Mouse (Mus musculus) thymus, adult 18-20 months (tissue): ENCODE measurements around the gene Slc44a4.

Source experiments
- DNase-seq, 2 experiments: peaks; one replicate each; pipeline ENCODE4 v3.0.0; 2022; ENCODE audit warnings: mixed read lengths in 2 of 2

Gene Slc44a4

DNA sequence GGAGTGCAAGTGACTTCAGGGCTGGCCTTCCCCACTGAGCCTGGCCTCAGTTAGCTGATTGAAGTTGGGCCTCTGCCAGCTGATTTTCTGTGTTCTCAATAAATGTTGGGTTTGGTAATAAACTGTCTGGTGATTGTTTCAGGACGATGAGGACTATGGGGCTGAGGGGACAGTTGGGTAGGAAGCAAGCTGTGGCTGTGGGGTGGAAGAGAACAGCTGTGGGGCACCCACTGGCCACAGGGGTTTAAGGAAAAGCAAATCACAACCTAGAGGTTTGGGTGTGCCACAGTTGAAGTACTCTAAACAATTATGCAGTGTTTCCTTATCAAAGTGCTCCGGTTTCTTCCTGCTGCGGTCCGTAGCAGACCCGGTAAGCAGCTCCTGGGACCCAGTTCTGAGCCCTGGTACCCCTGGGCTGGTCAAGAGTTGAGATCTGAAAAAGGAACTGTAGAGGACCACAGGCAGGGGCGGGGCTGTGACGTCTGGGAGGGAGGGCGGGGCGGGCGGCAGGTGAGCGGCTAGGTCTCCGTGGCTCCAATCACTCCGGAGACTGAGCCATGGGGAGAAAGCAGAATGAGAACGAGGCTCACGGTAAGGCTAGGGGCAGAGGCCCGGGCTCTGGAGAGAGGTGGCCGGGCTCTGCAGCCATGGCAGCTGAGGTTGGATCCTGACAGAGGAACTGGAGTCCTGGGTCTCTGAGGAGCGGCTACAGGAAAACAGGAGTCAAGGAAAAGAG, at the start of gene Slc44a4:
Gene Slc44a4 (plus strand): TSS at position 537 of the 736 bp plus-strand sequence.
- DNase-seq, result no peak

DNA sequence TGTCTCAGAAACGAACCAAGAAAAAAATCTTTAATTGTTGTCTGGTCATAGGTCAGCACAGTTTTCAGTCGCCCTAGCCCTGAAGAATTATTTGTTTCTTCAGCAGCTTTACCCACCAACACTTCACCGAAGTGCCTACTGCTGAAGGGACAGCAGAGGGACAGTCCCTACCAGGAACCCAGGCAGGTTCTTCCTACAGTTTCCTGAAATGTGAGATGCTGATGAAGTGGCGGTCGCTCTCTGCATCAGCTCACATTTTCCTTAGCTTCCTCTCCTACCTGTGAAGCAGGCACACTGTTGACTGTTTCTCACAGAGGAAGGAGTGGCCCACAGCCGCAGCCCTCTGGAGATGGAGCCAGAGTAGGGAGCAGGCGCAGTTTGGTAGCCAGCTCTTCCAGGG, 48.3 kb upstream of the Slc44a4 start:
- DNase-seq, result no peak

DNA sequence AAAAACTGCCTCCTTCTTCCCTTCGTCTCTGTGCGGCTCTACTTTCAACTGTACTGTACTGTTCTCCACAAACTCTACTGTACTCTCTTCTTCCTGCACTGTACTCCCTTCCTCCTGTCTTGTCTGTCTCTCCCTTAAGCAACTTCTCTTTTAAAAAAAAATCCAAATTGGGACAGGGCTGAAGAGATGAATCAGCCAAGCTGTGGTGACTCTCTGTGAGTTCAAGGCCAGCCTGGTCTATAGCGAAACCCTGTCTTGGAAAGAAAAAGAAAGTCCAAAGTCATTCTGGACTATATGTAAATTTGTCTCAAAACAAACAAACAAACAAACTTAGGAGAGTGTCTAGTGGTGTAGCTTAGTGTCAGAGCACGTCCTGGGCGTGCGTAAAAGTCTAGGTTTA, 39.9 kb upstream of the Slc44a4 start:
- DNase-seq, result no peak

DNA sequence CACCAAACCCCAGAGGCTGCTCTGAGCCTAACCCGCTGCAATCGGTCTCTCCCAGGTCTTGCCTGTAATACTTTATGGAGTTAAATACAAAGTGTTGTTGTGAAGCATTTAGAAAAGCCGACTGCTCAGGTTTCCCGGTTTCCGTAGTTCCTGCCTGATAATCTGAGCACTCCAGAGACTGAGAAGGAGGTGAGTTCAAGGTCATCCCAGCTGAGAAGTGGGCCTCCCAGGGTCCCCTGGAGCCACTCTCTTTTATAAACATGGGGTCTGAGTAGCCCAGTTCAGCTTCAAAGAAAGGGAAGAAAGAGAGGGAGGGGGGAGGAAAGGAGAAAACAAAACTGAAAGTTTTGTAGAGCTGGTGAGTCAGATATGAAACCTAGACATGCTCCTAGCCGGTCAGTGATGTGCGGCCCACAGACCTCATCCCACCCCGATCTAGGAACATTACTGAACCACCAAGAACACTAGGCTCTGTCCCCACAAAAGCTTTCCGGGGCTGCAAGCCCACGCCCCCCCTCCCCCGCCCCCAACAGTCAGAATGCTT, 34.9 kb upstream of the Slc44a4 start, which contains the start of gene Zbtb12:
Gene Zbtb12 (plus strand): TSS at position 148 of the 544 bp plus-strand sequence.
- no peak for DNase-seq

DNA sequence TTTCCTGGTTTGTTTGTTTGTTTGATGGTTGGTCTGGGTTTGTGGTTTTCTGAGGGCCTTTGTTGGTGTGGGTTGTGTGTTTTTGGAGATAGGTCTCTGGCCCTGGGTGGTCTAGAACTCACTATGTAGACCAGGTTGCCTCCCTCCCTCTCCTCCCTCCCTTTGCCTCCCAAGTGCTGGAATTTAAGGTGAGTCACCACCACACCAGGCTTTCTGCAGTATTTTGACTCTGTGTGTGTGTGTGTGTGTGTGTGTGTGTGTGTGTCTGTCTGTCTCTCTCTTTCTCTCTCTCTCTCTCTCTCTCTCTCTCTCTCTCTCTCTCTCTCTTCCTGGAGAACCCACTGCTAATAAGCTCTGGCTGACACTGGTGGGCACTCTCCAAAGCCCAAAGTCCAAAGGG, 33.1 kb upstream of the Slc44a4 start:
- no peak for DNase-seq

DNA sequence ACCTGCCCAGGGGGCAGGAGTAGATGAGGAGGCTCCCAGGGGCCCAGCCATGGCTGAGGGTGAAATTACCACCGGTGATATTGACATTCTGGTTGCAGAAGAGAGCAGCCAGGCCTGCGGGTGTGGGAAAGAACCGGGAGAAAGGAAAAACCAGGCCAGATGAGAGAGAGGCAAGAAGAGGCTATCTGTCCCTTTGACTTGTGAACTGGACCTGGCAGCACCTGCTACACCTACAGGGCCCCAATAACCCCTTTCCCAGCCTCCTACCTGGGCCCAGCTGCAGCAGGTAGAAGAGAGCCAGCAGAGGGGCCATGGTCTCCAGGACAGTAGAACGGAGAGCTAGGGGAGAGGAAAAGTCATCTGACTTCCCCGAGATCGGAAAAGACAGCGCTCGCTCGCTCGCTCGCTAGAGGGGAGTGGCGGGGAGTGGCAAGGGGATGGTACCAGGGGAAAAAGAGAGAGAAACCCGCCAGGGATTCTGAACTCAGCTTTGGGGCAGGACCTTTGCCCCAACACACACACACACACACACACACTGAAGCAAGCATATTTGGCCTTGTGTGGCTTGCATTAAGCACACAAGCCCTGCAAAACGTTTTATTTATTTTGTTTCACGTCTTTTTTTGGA, 32.5 kb upstream of the Slc44a4 start, which contains the start of gene Gm20547:
Gene Gm20547 (minus strand): TSS at position 360 of the 628 bp plus-strand sequence.
- no peak for DNase-seq

DNA sequence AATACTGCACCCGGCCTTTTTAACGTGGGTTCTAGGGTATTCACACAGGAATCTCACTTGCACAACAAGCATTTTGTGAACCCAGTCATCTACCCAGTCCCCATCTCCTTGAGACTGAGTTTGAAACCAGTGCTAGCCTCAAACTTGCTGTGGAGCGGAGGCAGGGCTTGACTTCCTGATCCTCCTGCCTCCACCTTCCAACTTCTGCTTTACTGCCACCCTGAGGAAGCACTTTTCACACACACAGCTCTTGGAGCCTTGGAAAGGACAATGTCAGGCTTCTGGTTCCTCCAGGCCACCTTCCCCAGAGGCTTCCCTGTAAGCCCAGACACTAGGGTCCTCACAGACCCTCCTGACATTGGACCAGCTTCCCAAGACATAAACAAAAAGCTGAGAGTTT, 30.9 kb upstream of the Slc44a4 start:
- DNase-seq, result no peak

DNA sequence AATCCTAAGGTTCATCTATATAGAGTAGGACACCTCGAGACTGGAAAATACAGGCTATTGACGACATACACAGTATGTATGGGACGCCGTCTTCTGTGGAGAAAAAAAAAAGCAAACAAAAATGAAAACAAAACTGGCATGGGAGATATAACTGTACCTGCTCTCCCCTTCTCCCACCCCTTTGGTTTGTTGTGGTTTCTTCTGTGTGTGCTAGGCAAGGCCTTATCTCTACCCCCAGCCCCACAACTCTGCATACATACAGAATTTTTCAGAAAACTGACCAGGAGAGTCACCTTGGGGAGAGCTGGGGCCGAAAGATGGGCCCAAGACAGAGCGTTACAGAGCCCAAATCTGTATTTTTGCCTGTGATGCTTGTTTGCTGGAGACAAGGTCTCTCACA, 29.6 kb upstream of the Slc44a4 start:
- DNase-seq, result no peak

DNA sequence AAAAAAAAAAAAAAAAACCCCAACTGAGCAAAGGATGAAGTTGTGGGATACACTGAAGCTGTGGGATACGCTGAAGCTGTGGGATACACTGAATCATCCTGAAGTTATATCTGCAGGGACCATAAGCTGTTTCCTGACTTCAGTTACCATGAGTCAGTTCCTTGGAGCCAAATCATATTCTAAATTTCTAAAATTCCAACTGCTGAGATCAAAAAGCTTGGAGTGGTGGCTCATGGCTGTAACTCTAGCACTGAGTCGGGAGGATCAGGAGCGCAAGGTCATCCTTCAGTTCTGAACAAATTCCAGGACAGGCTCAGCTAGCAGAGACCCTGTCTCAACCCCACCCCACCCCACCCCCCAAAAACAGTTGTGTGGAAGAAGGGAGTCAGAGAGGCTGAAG, 28.7 kb upstream of the Slc44a4 start:
- DNase-seq, result no peak

DNA sequence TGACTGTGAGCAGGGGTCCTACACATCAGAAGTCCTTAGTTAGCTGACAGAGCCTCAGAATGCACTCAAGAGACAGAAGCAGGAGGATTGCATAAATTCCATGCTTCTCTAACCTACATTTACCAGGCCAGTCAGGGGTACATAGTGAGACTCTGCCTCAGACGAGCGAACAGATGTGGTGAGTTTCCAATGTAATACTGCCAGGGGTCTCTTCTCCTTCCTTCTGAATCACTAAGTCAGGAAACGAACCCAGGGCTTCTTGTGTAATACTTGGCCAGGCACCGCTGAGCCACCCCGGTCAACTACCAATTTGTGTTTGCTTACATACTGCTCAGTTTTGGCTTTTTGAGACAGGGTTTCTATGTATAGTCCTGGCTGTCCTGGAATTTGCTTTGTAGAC, 26.3 kb upstream of the Slc44a4 start:
- DNase-seq, result no peak

DNA sequence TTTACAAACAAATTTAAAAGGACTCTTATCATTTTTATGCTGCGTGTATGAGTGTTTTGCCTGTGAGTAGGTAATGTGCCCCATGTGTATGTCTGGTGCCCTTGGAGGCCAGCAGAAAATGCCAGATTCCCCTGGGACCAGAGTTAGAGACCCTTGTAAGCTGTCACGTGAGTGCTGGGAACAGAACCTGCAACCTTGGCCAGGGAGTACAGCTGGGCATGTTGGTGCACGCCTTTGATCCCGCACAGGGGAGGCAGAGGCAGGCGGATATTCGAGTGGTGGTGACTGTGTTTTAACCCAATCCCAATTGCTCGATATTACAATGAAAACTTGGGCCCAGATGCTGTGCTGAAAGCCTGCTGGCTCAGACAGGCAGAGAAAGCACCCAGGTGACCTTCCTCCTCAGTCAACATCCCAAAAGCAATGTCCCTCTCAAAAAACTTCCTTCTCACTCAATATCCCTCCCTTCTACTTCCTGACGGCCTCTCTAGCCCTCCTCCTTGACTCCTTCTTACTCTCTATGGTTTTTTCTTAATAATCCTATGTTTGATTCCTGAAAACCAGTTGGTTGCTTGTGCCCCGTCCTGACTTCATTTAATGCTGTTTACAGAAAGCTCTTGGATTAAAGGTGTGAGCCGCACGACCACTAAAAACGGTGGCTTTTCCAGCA, 24.1 kb upstream of the Slc44a4 start:
- DNase-seq, result no peak

DNA sequence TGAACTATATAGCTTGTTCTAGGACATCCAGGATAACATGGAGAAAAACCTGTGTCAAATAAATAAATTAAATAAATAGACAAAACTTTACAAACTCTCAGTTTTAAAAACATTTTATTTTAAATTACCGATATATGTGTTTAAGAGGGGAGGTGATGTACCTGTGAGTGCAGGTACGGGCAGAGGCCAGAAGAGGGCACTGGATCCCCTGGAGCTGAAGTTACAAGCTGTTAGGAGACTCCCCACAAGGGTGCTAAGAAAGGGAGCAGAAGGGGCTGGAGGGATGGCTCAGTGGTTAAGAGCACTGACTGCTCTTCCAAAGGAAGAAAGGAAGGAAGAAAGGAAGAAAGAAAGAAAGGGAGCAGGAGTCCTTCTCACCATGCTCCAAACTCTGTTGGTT, 22.9 kb upstream of the Slc44a4 start:
- no peak for DNase-seq

DNA sequence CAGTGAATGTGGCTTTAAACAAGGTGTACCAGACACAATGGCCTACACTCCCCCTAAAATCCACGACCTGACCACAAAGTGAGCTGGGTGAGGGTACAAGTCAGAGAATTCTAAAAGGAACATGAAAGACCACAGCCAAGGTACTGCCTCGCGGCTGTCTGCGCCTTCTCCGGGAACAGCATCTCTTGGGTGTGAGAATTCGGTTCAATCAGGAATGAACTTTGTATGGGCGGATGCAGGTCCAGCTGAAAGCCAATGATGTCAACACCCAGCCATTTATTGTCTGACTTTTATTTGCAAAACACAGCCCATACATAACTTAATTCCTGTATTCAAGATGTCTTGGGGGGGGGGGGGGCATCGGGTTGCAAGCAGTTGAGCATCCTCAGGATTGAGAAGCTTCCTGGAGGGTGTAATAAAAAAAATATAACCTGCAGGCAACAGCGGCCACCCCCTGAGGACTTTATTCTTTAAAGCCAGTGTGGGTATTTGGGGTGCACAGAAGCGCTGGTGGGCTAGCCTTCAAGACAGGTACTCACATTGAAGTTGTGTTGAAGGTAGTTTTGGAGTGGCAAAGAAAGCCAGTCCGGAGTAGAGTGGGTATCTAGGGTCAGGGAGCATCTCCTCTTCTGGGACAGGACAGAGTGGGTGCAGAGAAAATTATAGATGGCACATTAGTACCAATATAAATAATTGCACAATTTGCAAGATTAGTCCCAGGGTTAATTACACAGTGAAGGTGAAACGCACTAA, 21.0 kb upstream of the Slc44a4 start:
- DNase-seq, result no peak

DNA sequence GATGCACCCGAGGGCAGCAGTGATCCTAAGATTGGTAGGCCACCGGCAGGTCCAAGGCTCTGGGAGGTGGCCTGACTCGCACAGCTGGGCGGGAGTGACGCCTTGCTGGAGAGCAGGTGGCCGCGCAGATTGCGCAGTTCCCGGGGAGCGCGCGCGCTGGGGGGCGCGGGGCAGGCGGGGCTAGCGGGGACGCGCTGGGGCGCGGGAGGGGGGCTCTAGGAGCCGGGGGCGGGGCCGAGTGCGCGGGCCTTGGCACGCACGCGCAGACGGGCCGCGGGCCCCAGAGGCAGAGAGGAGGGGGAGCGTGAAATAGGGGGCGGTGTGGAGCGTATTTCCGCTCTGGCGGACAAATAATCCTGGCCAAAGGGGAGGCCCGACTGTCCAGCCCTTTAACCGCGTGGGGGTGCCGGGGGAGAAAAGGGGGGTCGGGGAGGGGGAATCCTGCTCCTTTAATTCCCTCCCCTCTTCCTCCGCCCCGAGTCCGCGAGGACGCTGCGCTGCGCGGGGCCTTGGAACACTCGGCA, 20.1 kb upstream of the Slc44a4 start:
- DNase-seq, result peak; percentile 82 to 84

DNA sequence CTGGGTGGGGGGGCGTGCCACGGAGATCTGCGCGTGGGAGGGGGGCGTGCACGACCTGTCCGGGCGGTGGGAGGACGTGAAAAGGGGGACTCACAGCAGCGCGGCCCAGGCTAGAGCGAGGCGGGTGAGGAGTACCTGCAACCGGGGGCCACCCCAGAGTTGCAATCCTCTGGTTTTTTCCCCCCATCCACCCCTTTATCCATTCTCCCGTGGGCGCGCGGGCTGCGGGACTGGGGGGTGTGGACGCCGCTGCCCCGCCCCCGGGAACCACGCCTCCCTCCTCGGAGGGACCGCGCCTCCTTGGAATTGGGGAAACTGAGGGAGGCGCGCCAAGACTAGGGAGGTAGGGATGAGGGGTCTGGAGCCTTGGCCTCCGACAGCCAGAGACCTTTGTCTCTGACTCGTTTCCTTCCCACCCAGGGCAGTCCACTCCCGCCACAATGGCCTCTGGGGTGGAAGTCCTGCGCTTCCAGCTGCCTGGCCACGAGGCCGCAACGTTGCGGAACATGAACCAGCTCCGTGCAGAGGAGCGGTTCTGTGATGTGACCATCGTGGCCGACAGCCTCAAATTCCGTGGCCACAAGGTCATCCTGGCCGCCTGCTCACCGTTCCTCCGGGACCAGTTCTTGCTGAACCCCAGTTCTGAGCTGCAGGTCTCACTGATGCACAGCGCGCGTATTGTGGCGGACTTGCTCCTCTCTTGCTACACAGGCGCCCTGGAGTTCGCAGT, 19.3 kb upstream of the Slc44a4 start:
- peak; percentile 38 to 56 for DNase-seq

DNA sequence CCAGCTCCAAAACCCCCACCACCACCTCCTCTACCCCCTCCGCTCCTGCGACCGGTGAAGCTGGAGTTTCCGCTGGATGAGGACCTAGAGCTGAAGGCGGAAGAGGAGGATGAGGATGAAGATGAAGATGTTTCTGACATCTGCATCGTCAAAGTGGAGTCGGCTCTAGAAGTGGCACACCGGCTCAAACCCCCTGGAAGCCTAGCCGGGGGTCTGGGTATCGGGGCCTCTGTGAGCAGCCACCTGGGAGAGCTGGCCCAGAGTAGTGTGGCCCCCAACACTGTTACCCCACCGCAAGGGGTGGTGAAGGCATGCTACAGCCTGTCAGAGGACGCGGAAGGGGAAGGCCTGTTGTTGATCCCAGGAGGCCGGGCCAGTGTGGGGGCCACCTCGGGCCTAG, 18.5 kb upstream of the Slc44a4 start:
- DNase-seq, result no peak

DNA sequence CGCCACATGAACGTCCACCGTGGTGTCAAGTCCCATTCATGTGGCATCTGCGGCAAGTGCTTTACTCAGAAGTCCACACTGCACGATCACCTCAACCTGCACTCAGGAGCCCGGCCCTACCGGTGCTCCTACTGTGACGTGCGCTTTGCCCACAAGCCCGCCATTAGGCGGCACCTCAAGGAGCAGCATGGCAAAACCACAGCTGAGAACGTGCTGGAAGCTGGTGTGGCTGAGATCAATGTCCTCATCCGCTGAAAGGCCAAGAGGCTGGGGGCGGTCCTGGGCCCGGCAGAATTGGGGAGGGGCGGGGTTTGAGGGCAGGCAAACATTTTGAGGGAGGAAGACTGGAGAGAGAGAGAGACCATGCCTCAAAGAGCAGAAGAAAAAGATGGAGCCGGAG, 17.9 kb upstream of the Slc44a4 start:
- no peak for DNase-seq

DNA sequence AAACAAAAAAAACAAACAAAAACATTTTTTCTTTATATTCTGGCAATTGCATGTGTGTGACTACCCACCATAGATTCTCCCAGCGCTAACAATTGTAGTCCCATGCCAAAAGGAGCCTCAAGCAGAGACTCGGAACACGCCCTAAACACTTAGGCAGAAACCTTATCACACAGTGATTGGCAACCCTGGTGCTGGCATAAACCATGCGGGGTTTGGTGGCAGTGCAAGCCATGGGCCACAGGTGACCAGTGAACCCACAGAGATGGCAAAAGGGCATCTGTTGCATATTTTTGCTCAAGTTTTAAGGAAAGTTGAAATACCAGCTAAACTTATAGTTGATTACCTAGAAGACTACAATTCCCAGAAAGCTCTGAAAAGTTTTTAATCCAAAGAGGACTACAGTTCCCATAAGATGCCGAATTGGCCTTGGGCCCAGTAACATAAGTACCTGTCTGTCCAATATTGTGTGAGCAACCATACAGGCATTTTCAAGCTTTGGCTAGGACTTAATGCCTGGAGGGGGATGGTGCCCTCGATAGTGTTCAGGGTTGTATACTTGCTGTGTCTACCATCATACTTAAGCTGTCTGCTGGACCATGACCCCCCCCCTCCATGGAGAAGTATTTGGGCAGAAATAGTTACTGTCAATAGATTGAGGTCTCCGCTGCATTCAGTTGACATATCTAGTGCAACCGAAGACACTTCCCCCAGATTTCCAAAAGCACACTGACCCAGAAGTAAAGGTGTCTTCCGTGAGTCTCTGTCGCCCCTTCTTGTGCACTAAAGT, 16.7 kb upstream of the Slc44a4 start:
- DNase-seq, result no peak

DNA sequence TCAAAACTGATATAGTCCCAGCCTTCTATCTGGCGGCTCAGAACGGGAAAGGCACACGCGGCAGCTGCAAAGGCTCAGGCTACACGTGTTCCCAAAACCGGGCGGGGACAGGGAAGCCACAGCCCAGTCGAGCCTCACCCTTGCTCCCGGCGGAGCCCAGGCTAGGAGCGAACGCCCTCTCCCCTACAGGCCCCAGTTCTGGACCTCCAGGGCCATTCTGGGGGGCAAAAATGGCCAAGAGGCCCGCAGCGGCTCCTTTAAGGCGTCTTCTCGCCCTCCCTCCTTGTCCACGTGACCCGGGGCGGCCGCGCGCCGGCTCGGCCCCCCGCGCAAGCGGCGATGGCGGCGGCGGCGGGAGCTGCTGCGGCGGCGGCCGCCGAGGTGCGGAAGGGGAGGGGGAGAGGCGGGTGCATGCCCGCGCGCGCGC, 16.1 kb upstream of the Slc44a4 start, which contains the start of the genes C2 and Ehmt2:
Gene C2 (minus strand): TSS at position 106 of the 427 bp plus-strand sequence.
Gene Ehmt2 (plus strand): TSS at position 310 of the 427 bp plus-strand sequence.
- peak; percentile 63 to 68 for DNase-seq

DNA sequence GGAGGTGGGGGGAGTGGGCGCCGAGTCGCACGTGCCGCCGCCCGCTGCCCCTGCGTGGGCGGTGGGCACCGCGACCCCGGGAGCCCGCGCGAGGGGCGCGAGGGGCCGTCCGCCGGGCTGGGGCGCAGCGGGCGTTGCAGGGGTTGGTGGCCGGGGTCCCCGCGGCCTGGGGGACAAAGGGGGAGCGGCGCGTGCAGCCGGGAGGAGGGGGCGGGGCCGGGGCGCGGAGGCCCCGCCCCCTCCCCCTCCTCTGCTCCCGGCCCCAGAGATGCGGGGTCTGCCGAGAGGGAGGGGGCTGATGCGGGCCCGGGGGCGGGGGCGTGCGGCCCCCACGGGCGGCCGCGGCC, 15.6 kb upstream of the Slc44a4 start:
- no peak for DNase-seq
